Mouse (Mus musculus): Measurements from ENCODE around the gene Vmn1r70.

Gene Vmn1r70

DNA sequence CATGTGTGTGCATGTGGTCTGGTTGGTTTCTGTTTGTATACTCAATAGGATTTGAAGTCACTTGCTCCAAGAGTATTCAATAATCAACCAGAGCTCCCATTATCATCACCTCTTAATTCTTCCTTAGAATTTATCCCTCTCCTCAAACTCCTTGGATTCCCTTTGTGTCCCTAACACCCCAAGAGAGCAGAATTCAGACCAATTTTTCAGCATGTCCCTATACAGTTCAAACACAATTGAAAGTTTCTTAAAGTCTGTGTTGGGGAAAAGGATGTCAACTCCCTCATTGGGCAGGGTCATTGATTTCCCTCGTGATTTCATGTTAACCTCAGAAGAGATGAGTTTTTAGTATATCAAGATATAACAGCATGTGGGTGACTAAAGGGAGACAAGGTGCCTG, at the start of gene Vmn1r70:
Gene Vmn1r70 (plus strand): TSS at position 301 of the 400 bp plus-strand sequence.
- no peak for DNase-seq (ENCODE audit: low spot score in 2 of 2)

GRCm38 (mm10) chr7:10613559-10613958, 17.8 kb upstream of the Vmn1r70 start, which contains the start of gene Vmn1r69:
Vmn1r69 (minus strand) TSS chr7:10613659.
- no peak for DNase-seq (ENCODE audit: low spot score in 2 of 2)
